Mouse (Mus musculus): Measurements from ENCODE around the gene U2af1l4. TPM values are rescaled to one million over a fixed set of nuclear protein-coding genes. Genes with fewer than 3 reads are reported as not detected.

U2af1l4 gene
- polyA plus RNA-seq, 1 experiment = 72.3 TPM

- Histone ChIP-seq H3K79me2 (ENCODE audit: control insufficient read depth, insufficient read depth) (peaks cover 26% of the 10 kb centered on the region), H3K36me3 (ENCODE audit: control insufficient read depth, insufficient read depth) (peaks cover 15% of the 10 kb centered on the region), H3ac (ENCODE audit: control insufficient read depth, insufficient read length) (no peak overlapping the region), H3K27me3 (ENCODE audit: control insufficient read depth, insufficient read depth, insufficient read length) (no peaks in the 10 kb centered on the region), H3K4me3 (no peak overlapping the region), H3K4me2 (ENCODE audit: low read depth) (no peak overlapping the region)
- TF ChIP-seq POLR2AphosphoS2 (IDR thresholded peaks at IDR 0.05; ENCODE audit: insufficient read length, low read depth) (peak; percentile 11), E2F4 (IDR thresholded peaks at IDR 0.05; ENCODE audit: insufficient read depth) (no peak)
These were observed 22.1 kb downstream of the U2af1l4 start for GRCm38 (mm10) chr7:30585170-30585569.

- Histone ChIP-seq H3K4me3 (peak overlapping the region; percentile 91), H3K27me3 (ENCODE audit: control insufficient read depth, insufficient read depth, insufficient read length) (no peaks in the 10 kb centered on the region), H3K4me2 (ENCODE audit: low read depth) (peak overlapping the region; percentile 87), H3K36me3 (ENCODE audit: control insufficient read depth, insufficient read depth) (peaks cover 9% of the 10 kb centered on the region), H3ac (ENCODE audit: control insufficient read depth, insufficient read length) (no peak overlapping the region), H3K79me2 (ENCODE audit: control insufficient read depth, insufficient read depth) (peaks cover 26% of the 10 kb centered on the region)
- TF ChIP-seq MYOG (IDR thresholded peaks at IDR 0.05; ENCODE audit: control insufficient read depth in 1 of 3, insufficient read depth in 1 of 3, insufficient read length in 2 of 3, low read depth in 2 of 3) = no peak
- TF ChIP-seq E2F4 (IDR thresholded peaks at IDR 0.05; ENCODE audit: insufficient read depth) = no peak
- no peak for TF ChIP-seq POLR2A (IDR thresholded peaks at IDR 0.05; ENCODE audit: insufficient read length, low read depth)
- no peak for TF ChIP-seq MYOD1 (IDR thresholded peaks at IDR 0.05; ENCODE audit: control insufficient read depth in 1 of 3, insufficient read length in 2 of 3, low read depth in 2 of 3)
- no peak for TF ChIP-seq POLR2AphosphoS2 (IDR thresholded peaks at IDR 0.05; ENCODE audit: insufficient read length, low read depth)
- TF ChIP-seq SRF (IDR thresholded peaks at IDR 0.05; ENCODE audit: control insufficient read depth, insufficient read length, low read depth) = no peak
- TF ChIP-seq MAX (IDR thresholded peaks at IDR 0.05; ENCODE audit: low read depth) = no peak
- TF ChIP-seq USF1 (IDR thresholded peaks at IDR 0.05; ENCODE audit: low read depth) = no peak
- no peak for TF ChIP-seq REST (IDR thresholded peaks at IDR 0.05; ENCODE audit: insufficient read depth, insufficient read length)
- TF ChIP-seq TCF3 (IDR thresholded peaks at IDR 0.05; ENCODE audit: insufficient read length, low read depth) = no peak
- no peak for TF ChIP-seq CEBPB (IDR thresholded peaks at IDR 0.05; ENCODE audit: insufficient read depth, poor library complexity, severe bottlenecking)
- TF ChIP-seq TCF12 (IDR thresholded peaks at IDR 0.05; ENCODE audit: insufficient read depth, poor library complexity, severe bottlenecking) = no peak
These were observed 23.4 kb downstream of the U2af1l4 start for GRCm38 (mm10) chr7:30586455-30587020.

GRCm38 (mm10) chr7:30587842-30588667 lies 25.0 kb downstream of the U2af1l4 start:
- Histone ChIP-seq H3K27me3 (ENCODE audit: control insufficient read depth, insufficient read depth, insufficient read length) (no peaks in the 10 kb centered on the region), H3K79me2 (ENCODE audit: control insufficient read depth, insufficient read depth) (peaks cover 26% of the 10 kb centered on the region), H3K36me3 (ENCODE audit: control insufficient read depth, insufficient read depth) (no peaks in the 10 kb centered on the region), H3ac (ENCODE audit: control insufficient read depth, insufficient read length) (peak overlapping the region; percentile 98), H3K4me2 (ENCODE audit: low read depth) (peak overlapping the region; percentile 87), H3K4me3 (peak overlapping the region; percentile 91)
- no peak for TF ChIP-seq MAX (IDR thresholded peaks at IDR 0.05; ENCODE audit: low read depth)
- no peak for TF ChIP-seq TCF3 (IDR thresholded peaks at IDR 0.05; ENCODE audit: insufficient read length, low read depth)
- TF ChIP-seq MYOG (IDR thresholded peaks at IDR 0.05; ENCODE audit: control insufficient read depth in 1 of 3, insufficient read depth in 1 of 3, insufficient read length in 2 of 3, low read depth in 2 of 3) = no peak
- no peak for TF ChIP-seq POLR2AphosphoS2 (IDR thresholded peaks at IDR 0.05; ENCODE audit: insufficient read length, low read depth)
- TF ChIP-seq CEBPB (IDR thresholded peaks at IDR 0.05; ENCODE audit: insufficient read depth, poor library complexity, severe bottlenecking) = no peak
- TF ChIP-seq POLR2A (IDR thresholded peaks at IDR 0.05; ENCODE audit: insufficient read length, low read depth) = no peak

- TF ChIP-seq MYOD1 (IDR thresholded peaks at IDR 0.05; ENCODE audit: control insufficient read depth in 1 of 3, insufficient read length in 2 of 3, low read depth in 2 of 3) (peak in 2 of 3 experiments; percentile 31 to 59), SRF (IDR thresholded peaks at IDR 0.05; ENCODE audit: control insufficient read depth, insufficient read length, low read depth) (peak; percentile 3), USF1 (IDR thresholded peaks at IDR 0.05; ENCODE audit: low read depth) (no peak), TCF12 (IDR thresholded peaks at IDR 0.05; ENCODE audit: insufficient read depth, poor library complexity, severe bottlenecking) (no peak), E2F4 (IDR thresholded peaks at IDR 0.05; ENCODE audit: insufficient read depth) (no peak), CEBPB (IDR thresholded peaks at IDR 0.05; ENCODE audit: insufficient read depth, poor library complexity, severe bottlenecking) (no peak), POLR2A (IDR thresholded peaks at IDR 0.05; ENCODE audit: insufficient read length, low read depth) (peak; percentile 73), POLR2AphosphoS2 (IDR thresholded peaks at IDR 0.05; ENCODE audit: insufficient read length, low read depth) (peak; percentile 60), REST (IDR thresholded peaks at IDR 0.05; ENCODE audit: insufficient read depth, insufficient read length) (no peak), MAX (IDR thresholded peaks at IDR 0.05; ENCODE audit: low read depth) (no peak), TCF3 (IDR thresholded peaks at IDR 0.05; ENCODE audit: insufficient read length, low read depth) (no peak), MYOG (IDR thresholded peaks at IDR 0.05; ENCODE audit: control insufficient read depth in 1 of 3, insufficient read depth in 1 of 3, insufficient read length in 2 of 3, low read depth in 2 of 3) (peak in 2 of 3 experiments; percentile 51 to 78)
- peaks cover 26% of the 10 kb centered on the region for H3K79me2 ChIP-seq (ENCODE audit: control insufficient read depth, insufficient read depth)
- no peaks in the 10 kb centered on the region for H3K36me3 ChIP-seq (ENCODE audit: control insufficient read depth, insufficient read depth)
- peak within 1 kb of the TSS; percentile 90 for H3K4me2 ChIP-seq (ENCODE audit: low read depth)
- peak within 1 kb of the TSS; percentile 98 for H3ac ChIP-seq (ENCODE audit: control insufficient read depth, insufficient read length)
- H3K4me3 ChIP-seq = peak within 1 kb of the TSS; percentile 91
- no peaks in the 10 kb centered on the region for H3K27me3 ChIP-seq (ENCODE audit: control insufficient read depth, insufficient read depth, insufficient read length)
These were observed 25.8 kb downstream of the U2af1l4 start, which contains the start of gene Kmt2b for GRCm38 (mm10) chr7:30588676-30589434. Kmt2b (minus strand) TSS chr7:30588726.

Measured in myocyte (in vitro differentiated cells).